Mouse (Mus musculus): Measurements from ENCODE around the gene 2810004N23Rik. TPM values are rescaled to one million over a fixed set of nuclear protein-coding genes. Genes with fewer than 3 reads are reported as not detected.

Gene 2810004N23Rik
- total RNA-seq, 2 experiments from 2014 or later, result 21.2 to 24.2 TPM

DNA sequence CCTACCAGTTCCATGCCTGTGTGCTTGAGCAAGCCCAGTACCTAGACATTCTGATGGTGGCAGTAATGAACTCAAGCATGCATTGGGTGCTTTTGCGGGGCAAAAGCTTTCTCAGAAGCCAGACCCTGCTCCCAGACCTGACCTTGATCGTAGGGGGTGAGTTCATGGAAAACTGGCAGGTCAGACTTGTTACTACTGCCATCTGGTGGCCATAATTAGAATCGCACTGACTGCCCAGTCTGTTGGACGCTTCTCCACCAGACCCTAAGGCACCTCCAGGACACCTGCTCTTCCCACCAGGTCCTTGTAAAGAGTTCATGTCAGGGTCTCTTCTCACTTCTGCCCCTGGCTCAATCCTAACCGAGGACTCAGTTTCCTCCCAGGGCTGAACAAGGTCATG lies 35.5 kb downstream of the 2810004N23Rik start:
- DNase-seq, result peak; percentile 59
- intact Hi-C loops (cut with DNase I), result no loop called here

GRCm38 (mm10) chr8:124826658-124827057 lies 36.3 kb downstream of the 2810004N23Rik start:
- no peak for DNase-seq
- intact Hi-C loops (cut with DNase I), result no loop called here

- intact Hi-C loops (cut with DNase I), result no loop called here
- no peak for DNase-seq
Observed at GRCm38 (mm10) chr8:124823497-124823896, 39.4 kb downstream of the 2810004N23Rik start.

DNA sequence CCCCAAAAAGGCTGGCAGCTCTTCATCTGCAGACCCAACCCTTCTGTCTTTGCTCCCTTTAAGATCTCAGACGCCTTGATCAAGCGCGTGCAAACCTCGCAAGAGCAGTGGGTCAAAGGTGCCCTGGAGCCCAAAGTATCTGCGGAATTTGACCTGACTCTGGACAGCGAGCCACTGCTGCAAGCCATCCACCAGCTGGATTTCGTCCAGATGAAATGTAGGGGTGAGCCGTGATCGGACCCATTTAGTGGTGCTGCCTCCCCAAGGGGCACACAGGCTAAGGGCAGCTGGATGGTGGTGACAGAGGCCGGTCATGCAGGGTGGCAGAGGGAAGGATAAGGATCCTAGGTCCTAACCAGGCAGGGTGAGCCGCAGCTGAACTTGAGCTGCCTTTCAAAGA lies 42.8 kb downstream of the 2810004N23Rik start:
- intact Hi-C loops (cut with DNase I), result no loop called here
- no peak for DNase-seq

- intact Hi-C loops (cut with DNase I), result no loop called here
- DNase-seq, result no peak
Observed at GRCm38 (mm10) chr8:124819612-124820115, 43.3 kb downstream of the 2810004N23Rik start.

- no peak for DNase-seq
- intact Hi-C loops (cut with DNase I), result no loop called here
Observed at GRCm38 (mm10) chr8:124817361-124817760, 45.6 kb downstream of the 2810004N23Rik start.

GRCm38 (mm10) chr8:124816866-124817265 lies 46.1 kb downstream of the 2810004N23Rik start:
- DNase-seq, result no peak

GRCm38 (mm10) chr8:124815870-124816269 lies 47.0 kb downstream of the 2810004N23Rik start:
- no peak for DNase-seq

More at GRCm38 (mm10) chr8:124816866-124817265, 46.1 kb downstream of the 2810004N23Rik start:
- intact Hi-C loops (cut with DNase I), result no loop called here

GRCm38 (mm10) chr8:124813326-124813725 lies 49.6 kb downstream of the 2810004N23Rik start:
- intact Hi-C loops (cut with DNase I), result no loop called here
- no peak for DNase-seq

More at GRCm38 (mm10) chr8:124815870-124816269, 47.0 kb downstream of the 2810004N23Rik start:
- intact Hi-C loops (cut with DNase I), result no loop called here

DNA sequence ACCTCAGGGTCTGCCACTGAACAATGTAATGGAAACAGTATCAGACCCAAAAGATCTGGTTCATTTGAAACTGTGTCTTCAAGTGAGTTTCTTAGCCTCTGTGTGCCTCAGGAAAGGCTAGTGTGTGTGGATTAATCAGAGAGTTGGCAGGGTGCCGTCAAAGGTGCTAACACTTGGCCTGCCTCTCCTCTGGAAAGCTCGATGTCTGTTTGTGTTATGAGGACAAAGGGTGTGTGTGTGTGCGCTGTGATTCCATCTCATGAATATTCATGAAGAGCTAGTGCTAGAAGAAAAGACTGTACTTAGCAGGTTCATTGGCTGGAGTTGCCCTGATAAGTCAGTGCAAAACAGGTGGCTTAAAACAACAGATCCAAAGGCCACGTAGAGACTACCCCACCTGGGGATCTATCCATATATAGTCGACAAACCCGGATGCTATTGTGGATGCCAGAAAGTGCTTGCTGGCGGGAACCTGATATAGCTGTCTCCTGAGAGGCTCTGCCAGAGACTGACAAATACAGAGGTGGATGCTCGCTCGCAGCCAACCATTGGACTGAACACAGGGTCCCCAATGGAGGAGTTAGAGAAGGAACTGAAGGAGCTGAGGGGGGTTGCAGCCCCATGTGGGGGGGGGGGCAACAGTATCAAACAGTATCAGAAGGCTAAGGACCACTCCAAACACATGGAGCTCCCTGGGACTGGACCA lies 52.1 kb downstream of the 2810004N23Rik start:
- intact Hi-C loops (cut with DNase I), result no loop called here
- DNase-seq, result no peak

DNA sequence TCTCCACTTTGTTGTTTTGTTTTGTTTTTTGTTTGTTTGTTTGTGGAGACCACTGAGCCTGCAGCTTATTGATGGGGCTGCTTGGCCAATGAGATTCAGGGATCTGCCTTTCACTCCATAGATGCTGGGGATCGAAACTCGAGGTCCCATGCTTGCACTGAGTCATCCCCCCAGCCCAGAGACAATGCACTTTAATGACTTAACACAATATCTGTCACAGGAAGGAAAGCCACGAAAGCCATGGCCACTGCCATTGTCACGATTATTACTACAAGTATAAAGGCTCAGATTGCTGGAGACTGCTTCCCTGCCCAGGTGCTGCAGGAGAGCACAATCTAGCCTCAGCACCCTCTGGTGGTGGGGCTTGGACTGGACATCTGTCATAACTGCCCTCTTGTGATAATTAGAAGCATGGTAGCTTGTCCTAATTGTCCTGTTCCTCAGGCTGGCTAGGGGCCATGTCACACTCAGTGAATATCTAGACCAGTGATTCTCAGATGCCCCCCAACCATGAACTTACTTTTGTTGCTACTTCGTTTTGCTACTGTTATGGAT lies 52.8 kb downstream of the 2810004N23Rik start:
- intact Hi-C loops (cut with DNase I), result no loop called here
- no peak for DNase-seq

DNA sequence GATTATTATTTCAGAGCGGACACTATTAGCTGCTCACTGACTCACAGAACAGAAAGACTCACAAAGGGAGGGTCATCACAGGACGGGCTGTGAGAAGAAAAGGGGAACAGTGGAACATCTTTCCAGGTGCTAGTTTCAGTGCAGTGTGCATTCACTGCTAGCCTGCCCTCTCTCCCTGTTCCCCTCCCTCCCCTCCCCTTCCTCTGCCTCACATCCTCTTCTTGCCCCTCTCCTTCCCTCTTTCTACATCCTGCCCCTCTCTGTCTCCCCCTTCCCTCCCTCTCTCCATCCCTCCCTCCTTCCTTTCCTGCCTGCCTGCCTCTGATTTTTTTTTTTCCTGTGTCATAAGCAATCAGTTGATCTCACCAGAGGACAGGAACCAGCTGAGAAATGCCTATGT lies 53.5 kb downstream of the 2810004N23Rik start:
- intact Hi-C loops (cut with DNase I), result no loop called here
- DNase-seq, result no peak

DNA sequence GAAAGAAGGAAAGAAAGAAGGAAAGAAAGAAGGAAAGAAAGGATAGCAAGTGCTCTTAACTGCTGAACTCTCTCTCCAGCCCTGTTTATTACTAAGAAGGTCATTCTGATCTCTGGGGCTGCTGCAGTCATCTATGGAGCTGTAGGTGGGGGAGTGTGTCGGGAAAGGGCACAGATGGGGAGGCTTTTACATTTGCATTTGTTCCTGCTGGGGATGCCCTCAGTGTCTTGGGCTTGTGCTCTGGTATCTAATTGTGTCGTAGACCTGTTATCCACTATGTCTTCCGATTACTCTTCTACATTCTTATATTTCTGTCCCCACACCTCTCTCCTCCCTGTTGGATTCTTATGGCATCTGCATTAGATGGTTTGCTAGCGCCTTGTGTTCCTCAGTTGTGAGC lies 56.9 kb downstream of the 2810004N23Rik start:
- intact Hi-C loops (cut with DNase I), result no loop called here
- DNase-seq, result no peak

DNA sequence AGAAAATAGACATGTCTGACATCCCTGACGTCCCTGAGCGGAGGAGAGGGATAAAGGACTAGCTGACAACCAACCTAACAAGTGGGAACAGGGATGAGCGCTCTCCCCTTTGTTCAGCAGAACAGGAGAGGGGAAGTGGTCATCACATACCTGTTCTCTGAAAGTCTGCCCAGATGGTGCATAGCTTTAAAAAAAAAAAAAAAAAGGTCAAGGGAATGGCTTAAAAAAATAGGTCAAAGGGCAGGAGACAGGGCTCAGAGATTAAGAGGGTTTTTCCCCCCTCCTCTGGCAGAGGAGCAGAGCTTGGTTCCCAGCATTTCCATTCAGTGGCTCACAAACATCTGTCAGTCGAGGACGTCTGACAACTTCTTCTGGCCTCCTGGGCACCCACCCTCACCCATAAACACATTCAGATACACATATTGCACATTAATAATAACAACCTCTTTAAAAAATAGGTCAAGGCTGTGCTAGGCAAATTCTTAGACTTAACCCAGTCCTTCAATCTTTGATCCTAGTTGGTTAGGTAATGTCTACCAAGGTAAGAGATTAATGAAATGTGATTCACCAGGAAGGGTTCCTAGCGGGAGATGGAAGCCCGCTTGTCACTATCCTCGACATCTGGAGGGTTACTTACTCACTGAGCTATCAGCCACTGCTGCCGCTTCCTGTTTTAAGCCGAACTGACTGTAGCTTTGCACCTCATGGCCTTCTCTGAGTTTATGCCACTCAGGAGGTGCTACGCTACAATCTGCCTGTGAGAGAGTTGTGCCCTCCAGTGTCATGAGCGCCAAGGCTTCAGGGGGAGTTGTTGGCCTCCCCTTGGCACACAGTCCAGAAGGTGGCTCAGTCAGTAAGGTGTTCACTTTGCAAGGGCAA lies 58.9 kb downstream of the 2810004N23Rik start:
- DNase-seq, result no peak
- intact Hi-C loops (cut with DNase I), result no loop called here

DNA sequence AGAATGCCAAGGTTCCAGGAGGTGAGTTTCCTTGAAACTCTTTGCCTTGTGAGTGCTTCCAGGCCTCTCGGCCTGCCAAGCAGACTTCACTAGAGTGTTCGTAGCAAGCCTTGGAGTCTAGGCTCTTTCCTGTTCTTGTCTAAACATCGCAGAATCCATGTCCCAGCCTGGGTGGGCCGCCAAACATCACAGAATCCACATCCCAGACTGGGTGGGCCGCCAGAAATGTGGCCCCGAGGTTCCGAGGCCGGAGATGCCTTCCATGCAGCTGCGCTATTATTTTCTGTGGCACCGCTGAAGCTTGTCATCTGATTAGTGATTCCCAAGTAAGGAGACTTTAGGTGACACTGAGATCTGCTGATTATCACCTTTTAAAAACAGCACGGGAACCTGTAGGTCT lies 62.4 kb downstream of the 2810004N23Rik start:
- intact Hi-C loops (cut with DNase I), result no loop called here
- no peak for DNase-seq

DNA sequence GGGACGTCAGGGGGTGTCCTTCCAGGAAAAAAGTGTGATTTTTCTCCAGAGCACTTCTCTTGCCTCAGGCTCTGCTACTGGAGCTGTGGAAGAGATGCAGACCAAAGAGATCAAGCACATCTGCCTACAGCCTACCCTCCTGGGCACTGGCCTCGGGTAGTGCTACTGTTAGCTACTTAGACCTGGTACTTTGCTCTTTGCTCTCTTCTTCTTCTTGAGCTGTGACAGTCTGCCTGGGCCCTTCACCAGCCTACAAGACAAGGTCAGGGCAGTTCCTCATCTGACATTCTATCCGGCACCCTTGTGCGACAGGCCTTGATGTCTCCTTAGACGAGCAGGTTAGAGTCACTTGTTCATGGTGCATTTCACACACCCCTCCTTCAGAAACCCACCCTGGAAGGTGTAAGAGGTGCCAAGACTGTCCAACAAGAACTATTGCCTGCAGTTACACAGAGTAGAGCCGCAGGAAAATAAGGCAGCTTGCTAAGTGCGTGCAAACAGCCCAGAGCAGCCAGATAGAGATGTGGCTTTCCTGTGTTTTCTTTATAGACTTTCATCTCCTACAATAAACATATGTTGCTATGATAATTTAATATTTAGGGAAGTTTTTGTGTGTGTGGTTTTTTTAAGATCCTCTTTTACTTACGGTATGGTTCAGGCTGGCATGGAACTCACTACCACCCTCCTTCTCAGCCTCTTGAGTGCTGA lies 67.0 kb downstream of the 2810004N23Rik start:
- intact Hi-C loops (cut with DNase I), result no loop called here
- DNase-seq, result no peak

DNA sequence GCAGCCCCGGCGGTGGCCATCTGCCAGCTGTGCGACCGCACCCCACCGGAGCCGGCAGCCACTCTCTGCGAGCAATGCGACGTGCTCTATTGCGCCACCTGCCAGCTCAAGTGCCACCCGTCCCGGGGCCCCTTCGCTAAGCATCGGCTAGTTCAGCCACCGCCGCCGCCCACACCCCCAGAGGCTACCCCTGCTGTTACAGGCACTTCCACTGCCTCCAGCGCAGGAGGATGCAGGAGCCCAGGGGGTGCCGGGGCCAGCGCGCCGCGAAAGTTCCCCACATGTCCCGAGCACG lies 68.5 kb downstream of the 2810004N23Rik start:
- peak; percentile 86 for DNase-seq
- intact Hi-C loops (cut with DNase I), result no loop called here

GRCm38 (mm10) chr8:124793661-124794485 lies 69.0 kb downstream of the 2810004N23Rik start:
- intact Hi-C loops (cut with DNase I), result no loop called here
- peak; percentile 54 for DNase-seq

DNA sequence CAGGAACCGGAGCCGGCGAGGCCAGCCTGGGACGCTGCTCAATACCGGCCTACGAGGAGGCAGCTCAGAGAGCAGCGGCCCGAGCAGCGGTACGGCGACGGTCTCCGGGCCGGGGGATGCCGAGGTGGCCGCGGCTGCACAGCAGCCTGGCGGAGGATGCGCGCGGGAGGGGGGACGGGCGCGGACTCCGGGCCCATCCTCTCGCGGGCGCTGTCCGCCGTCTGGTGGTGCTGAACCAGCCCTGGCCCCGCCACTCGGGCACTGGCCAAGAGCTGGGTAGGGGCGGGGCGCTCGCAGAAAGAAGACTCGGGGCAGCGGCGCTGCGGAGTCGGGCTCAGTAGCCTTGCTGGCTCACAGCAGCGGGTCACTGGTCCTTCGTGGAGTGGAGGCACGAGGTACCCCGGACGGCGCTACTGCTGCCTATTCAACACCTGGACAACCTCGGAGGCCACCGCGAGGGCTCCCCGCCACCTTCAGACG lies 69.7 kb downstream of the 2810004N23Rik start:
- peak; percentile 92 for DNase-seq
- intact Hi-C loops (cut with DNase I), result no loop called here

DNA sequence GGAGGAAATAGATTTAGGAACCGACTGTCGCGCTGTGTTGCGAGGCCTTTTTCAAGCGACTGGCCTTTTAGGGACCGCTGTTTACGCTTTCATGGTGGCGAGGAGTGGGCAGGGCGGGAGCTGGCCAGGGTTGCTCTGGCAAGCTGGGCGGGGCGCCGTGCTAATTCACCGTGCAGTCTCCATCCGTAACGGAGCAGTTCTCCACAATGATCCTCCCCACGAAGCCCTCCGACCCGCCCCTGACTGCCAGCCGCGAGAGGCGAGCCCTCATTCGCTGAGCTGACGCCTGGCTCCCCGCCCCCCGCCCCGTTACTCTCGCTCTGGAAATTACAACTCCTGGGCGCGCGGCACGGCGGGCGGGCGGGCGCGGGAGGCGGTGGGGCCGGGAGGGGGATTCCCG lies 70.2 kb downstream of the 2810004N23Rik start, which contains the start of gene Trim67:
TSS of gene Trim67 (plus strand) at position 385 of the 400 bp plus-strand sequence.
- DNase-seq, result peak; percentile 96
- intact Hi-C loops (cut with DNase I), result no loop called here

All from left cerebral cortex, postnatal 4 days (tissue).